Mouse (Mus musculus): ENCODE measurements around the gene Rabep2. TPM values are rescaled to one million over a fixed set of nuclear protein-coding genes. Genes with fewer than 3 reads are reported as not detected.
"Not testable (repeated sequence)": the region's sequence is repeated elsewhere in the genome, so short reads cannot be mapped to it uniquely, and the experiment has no call there.

The Rabep2 gene
- polyA plus RNA-seq, 1 experiment from 2014 or later: 15.6 TPM

GRCm38 (mm10) chr7:126402518-126402917 is 26.0 kb upstream of the Rabep2 start:
- DNase-seq (ENCODE audit: low spot score); H3K27me3 ChIP-seq (replicated peaks; ENCODE audit: control insufficient read depth, insufficient read depth, low read length); H3K4me2 ChIP-seq; ATAC-seq (replicated peaks; ENCODE audit: low FRiP score); H3K36me3 ChIP-seq (ENCODE audit: control insufficient read depth, insufficient read depth, low read length); H3K4me1 ChIP-seq (replicated peaks; ENCODE audit: control insufficient read depth, insufficient read depth, low read length); H3K9me3 ChIP-seq (ENCODE audit: control insufficient read depth, low read length); H3K4me3 ChIP-seq (ENCODE audit: low read depth, low read length); H3K9ac ChIP-seq (ENCODE audit: low read depth, low read length); H3K27ac ChIP-seq (ENCODE audit: low read depth, low read length): not testable (repeated sequence)
- 75% methylated on average over 8 of the region's 8 CpGs for WGBS

DNA sequence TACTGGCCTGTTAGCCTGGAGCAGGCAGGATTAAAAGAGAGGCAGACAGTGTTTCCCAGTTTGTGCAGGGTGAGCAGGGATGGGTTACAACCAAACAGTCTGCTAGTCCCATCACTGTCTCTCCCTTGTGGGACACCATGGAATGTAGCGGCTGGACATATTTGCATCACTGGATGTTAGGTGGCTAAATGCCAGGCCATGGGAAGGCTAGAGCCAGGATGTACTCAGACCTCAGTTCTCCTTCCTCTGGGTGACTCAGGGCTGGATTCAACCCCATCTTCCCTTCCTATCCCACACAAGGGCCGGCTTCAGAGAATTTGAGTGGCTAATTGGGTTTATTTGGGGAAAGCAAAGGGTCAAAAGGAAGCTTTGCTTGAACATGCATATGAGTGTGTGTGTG is 19.9 kb upstream of the Rabep2 start:
- H3K27ac ChIP-seq (ENCODE audit: low read depth, low read length): no peak overlapping the region
- peaks cover 6% of the 10 kb centered on the region; the same call in 1 of the 2 replicates for H3K27me3 ChIP-seq (replicated peaks; ENCODE audit: control insufficient read depth, insufficient read depth, low read length)
- 79% methylated on average over 2 of the region's 2 CpGs for WGBS
- DNase-seq (ENCODE audit: low spot score): no peak
- H3K9ac ChIP-seq (ENCODE audit: low read depth, low read length): no peak overlapping the region
- H3K36me3 ChIP-seq (ENCODE audit: control insufficient read depth, insufficient read depth, low read length): no peaks in the 10 kb centered on the region
- no peak overlapping the region for H3K4me3 ChIP-seq (ENCODE audit: low read depth, low read length)
- no peak overlapping the region for H3K4me2 ChIP-seq
- H3K4me1 ChIP-seq (replicated peaks; ENCODE audit: control insufficient read depth, insufficient read depth, low read length): no peaks in the 10 kb centered on the region
- no peaks in the 10 kb centered on the region for H3K9me3 ChIP-seq (ENCODE audit: control insufficient read depth, low read length)
- no peak for ATAC-seq (replicated peaks; ENCODE audit: low FRiP score)

GRCm38 (mm10) chr7:126411061-126411460 is 17.5 kb upstream of the Rabep2 start:
- no peak overlapping the region for H3K4me2 ChIP-seq
- H3K4me3 ChIP-seq (ENCODE audit: low read depth, low read length): no peak overlapping the region
- H3K4me1 ChIP-seq (replicated peaks; ENCODE audit: control insufficient read depth, insufficient read depth, low read length): no peaks in the 10 kb centered on the region
- ATAC-seq (replicated peaks; ENCODE audit: low FRiP score) (no peak), DNase-seq (ENCODE audit: low spot score) (no peak)
- H3K9me3 ChIP-seq (ENCODE audit: control insufficient read depth, low read length): no peaks in the 10 kb centered on the region
- 80% methylated on average over 4 of the region's 4 CpGs for WGBS
- no peak overlapping the region for H3K9ac ChIP-seq (ENCODE audit: low read depth, low read length)
- no peaks in the 10 kb centered on the region for H3K36me3 ChIP-seq (ENCODE audit: control insufficient read depth, insufficient read depth, low read length)
- H3K27ac ChIP-seq (ENCODE audit: low read depth, low read length): no peak overlapping the region
- peaks cover 6% of the 10 kb centered on the region; the same call in 1 of the 2 replicates for H3K27me3 ChIP-seq (replicated peaks; ENCODE audit: control insufficient read depth, insufficient read depth, low read length)

DNA sequence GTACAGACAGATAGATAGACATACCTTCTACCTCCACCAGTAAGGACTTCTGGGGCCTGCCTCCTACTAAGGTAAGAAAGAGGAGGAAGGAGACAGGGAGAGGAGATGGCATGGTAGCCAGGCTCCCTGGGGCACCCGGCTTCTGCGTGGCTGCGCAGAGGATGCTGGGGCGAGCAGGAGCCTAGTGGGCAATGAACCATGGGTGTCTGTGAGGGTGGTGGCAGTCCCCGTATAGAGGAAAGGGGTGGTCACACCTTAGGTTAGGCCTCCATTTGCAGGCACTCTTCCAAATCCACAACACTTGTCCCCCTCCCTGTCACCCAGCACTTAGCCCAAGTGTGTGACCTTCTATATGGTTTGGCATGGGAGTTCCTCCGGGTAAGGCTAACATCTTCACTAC is 13.8 kb upstream of the Rabep2 start, which contains the start of gene Cd19:
Cd19 (minus strand) TSS at position 165 of the 400 bp plus-strand sequence.
- Histone ChIP-seq H3K4me3 (ENCODE audit: low read depth, low read length) (no peak within 1 kb of the TSS), H3K9me3 (ENCODE audit: control insufficient read depth, low read length) (no peaks in the 10 kb centered on the region), H3K9ac (ENCODE audit: low read depth, low read length) (no peak within 1 kb of the TSS), H3K4me1 (replicated peaks; ENCODE audit: control insufficient read depth, insufficient read depth, low read length) (no peaks in the 10 kb centered on the region), H3K27me3 (replicated peaks; ENCODE audit: control insufficient read depth, insufficient read depth, low read length) (0 out of 2 replicates have a peak, but pooled peaks cover 3% of the 10 kb centered on the region), H3K27ac (ENCODE audit: low read depth, low read length) (no peak within 1 kb of the TSS), H3K36me3 (ENCODE audit: control insufficient read depth, insufficient read depth, low read length) (no peaks in the 10 kb centered on the region), H3K4me2 (no peak within 1 kb of the TSS)
- WGBS: 91% methylated on average over 6 of the region's 6 CpGs
- ATAC-seq (replicated peaks; ENCODE audit: low FRiP score) (no peak), DNase-seq (ENCODE audit: low spot score) (no peak)

DNA sequence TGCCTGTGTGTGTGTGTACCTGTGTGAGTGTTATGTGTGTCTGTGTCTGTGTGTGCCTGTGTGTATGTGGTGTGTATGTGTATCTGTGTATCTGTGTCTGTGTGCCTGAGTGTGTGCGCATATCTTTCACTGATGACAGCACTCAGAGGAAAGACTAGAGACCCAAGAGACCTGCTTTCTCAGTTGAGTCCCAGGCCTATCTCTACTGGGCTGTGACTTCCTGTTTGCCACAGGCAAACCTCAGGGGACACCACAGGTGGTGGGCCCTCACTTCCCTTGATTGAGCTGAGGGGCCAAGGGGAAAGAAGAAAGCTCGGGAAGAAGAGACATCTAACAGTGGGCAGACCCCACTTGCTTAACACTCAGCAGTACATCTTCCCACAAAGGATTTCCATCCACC is 11.9 kb upstream of the Rabep2 start:
- Histone ChIP-seq H3K36me3 (ENCODE audit: control insufficient read depth, insufficient read depth, low read length) (no peaks in the 10 kb centered on the region), H3K4me2 (no peak overlapping the region), H3K4me1 (replicated peaks; ENCODE audit: control insufficient read depth, insufficient read depth, low read length) (no peaks in the 10 kb centered on the region), H3K9me3 (ENCODE audit: control insufficient read depth, low read length) (no peaks in the 10 kb centered on the region), H3K27me3 (replicated peaks; ENCODE audit: control insufficient read depth, insufficient read depth, low read length) (no peaks in the 10 kb centered on the region), H3K9ac (ENCODE audit: low read depth, low read length) (no peak overlapping the region), H3K4me3 (ENCODE audit: low read depth, low read length) (no peak overlapping the region), H3K27ac (ENCODE audit: low read depth, low read length) (no peak overlapping the region)
- DNase-seq (ENCODE audit: low spot score): no peak
- 52% methylated on average over 2 of the region's 2 CpGs for WGBS
- no peak for ATAC-seq (replicated peaks; ENCODE audit: low FRiP score)

DNA sequence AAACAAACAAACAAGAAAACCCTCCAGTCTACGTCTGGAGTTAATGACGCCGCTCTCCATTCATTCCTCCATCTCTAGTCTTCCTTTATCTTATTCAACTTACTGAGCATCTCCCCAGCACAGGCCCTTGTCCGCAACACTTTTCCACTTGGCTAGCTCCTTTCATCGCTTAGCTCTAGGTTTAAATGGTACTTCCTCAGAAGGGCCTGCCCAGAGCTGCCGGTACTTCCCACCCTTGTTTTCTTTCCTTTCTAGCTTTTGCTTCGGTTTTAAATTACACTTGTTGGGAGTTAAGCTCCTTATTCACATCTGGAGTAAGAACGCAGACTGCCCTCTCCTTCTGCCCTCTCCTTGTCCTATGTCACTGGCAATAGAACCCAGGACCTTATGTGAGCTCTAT is 11.5 kb upstream of the Rabep2 start:
- DNase-seq (ENCODE audit: low spot score) (no peak), ATAC-seq (replicated peaks; ENCODE audit: low FRiP score) (no peak)
- Histone ChIP-seq H3K4me1 (replicated peaks; ENCODE audit: control insufficient read depth, insufficient read depth, low read length) (no peaks in the 10 kb centered on the region), H3K27me3 (replicated peaks; ENCODE audit: control insufficient read depth, insufficient read depth, low read length) (no peaks in the 10 kb centered on the region), H3K36me3 (ENCODE audit: control insufficient read depth, insufficient read depth, low read length) (no peaks in the 10 kb centered on the region), H3K27ac (ENCODE audit: low read depth, low read length) (no peak overlapping the region), H3K4me3 (ENCODE audit: low read depth, low read length) (no peak overlapping the region), H3K4me2 (no peak overlapping the region), H3K9me3 (ENCODE audit: control insufficient read depth, low read length) (no peaks in the 10 kb centered on the region), H3K9ac (ENCODE audit: low read depth, low read length) (no peak overlapping the region)
- 57% methylated on average over 8 of the region's 8 CpGs for WGBS

DNA sequence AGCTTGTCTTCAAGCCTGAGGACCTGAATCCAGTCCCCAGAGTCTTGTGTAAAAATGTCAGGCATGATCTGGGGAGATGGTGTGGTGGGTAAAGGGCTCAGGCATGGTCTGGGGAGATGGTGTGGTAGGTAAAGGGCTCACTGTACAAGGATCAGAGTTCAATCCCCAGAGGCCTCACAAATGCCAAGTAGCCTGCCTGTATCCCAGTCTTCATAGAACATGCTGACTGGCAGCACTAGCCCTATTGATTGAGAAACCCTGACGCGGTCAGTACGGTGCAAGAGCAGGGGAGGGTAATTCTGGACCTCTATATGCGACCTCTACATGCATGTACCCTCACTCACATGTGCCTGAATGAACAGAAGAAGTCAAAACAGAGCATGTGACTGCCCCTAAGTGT is 11.0 kb upstream of the Rabep2 start:
- DNase-seq (ENCODE audit: low spot score) (no peak), ATAC-seq (replicated peaks; ENCODE audit: low FRiP score) (no peak)
- H3K4me3 ChIP-seq (ENCODE audit: low read depth, low read length): no peak overlapping the region
- H3K36me3 ChIP-seq (ENCODE audit: control insufficient read depth, insufficient read depth, low read length): no peaks in the 10 kb centered on the region
- no peak overlapping the region for H3K27ac ChIP-seq (ENCODE audit: low read depth, low read length)
- no peak overlapping the region for H3K4me2 ChIP-seq
- H3K9ac ChIP-seq (ENCODE audit: low read depth, low read length): no peak overlapping the region
- no peaks in the 10 kb centered on the region for H3K27me3 ChIP-seq (replicated peaks; ENCODE audit: control insufficient read depth, insufficient read depth, low read length)
- H3K9me3 ChIP-seq (ENCODE audit: control insufficient read depth, low read length): no peaks in the 10 kb centered on the region
- WGBS: 80% methylated on average over 4 of the region's 4 CpGs
- no peaks in the 10 kb centered on the region for H3K4me1 ChIP-seq (replicated peaks; ENCODE audit: control insufficient read depth, insufficient read depth, low read length)

DNA sequence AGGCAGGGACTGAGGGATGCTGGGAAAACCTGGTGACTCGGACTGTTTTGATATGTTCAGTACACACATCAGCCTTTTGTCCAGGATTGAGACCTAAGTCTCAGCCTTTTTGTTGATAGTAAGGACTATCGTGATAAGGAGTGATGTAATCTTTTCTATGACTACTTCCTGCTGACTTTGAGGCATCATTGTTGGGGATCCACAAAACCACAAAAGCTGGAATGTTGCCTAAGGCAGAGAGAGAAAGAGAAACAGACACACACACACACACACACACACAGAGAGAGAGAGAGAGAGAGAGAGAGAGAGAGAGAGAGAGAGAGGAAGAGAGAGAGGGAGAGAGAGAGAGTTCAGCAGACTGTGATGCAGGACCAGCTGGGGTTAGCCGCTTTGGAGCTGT is 10.1 kb upstream of the Rabep2 start:
- Histone ChIP-seq H3K9ac (ENCODE audit: low read depth, low read length) (no peak overlapping the region), H3K36me3 (ENCODE audit: control insufficient read depth, insufficient read depth, low read length) (no peaks in the 10 kb centered on the region), H3K27me3 (replicated peaks; ENCODE audit: control insufficient read depth, insufficient read depth, low read length) (no peaks in the 10 kb centered on the region), H3K4me2 (no peak overlapping the region), H3K27ac (ENCODE audit: low read depth, low read length) (no peak overlapping the region), H3K9me3 (ENCODE audit: control insufficient read depth, low read length) (no peaks in the 10 kb centered on the region), H3K4me1 (replicated peaks; ENCODE audit: control insufficient read depth, insufficient read depth, low read length) (no peaks in the 10 kb centered on the region), H3K4me3 (ENCODE audit: low read depth, low read length) (no peak overlapping the region)
- 65% methylated on average over 3 of the region's 3 CpGs for whole genome bisulfite sequencing
- no peak for DNase-seq (ENCODE audit: low spot score)
- ATAC-seq (replicated peaks; ENCODE audit: low FRiP score): no peak

DNA sequence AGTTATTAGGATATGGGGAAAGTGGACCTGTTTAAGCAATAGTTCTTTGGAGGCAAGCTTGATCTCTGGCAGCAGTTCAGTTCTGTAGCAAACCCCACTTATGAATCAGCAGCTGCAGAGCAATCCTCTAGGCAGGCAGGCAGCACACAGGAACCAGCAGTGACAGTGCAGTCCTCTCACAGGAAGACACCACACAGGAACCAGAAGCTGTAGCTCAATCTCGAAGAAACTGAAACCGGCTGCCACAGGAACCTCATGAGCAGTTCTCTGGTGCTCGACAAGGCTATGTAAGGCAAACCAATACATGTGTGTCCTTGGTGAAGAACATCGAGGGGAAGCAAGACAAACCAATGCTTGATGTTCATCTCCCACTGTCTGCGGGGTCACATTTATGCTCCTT is 6.8 kb upstream of the Rabep2 start:
- WGBS: 70% methylated on average over 5 of the region's 5 CpGs
- Histone ChIP-seq H3K9me3 (ENCODE audit: control insufficient read depth, low read length) (0 out of 2 replicates have a peak, but pooled peaks cover 3% of the 10 kb centered on the region), H3K27ac (ENCODE audit: low read depth, low read length) (no peak overlapping the region), H3K36me3 (ENCODE audit: control insufficient read depth, insufficient read depth, low read length) (no peaks in the 10 kb centered on the region), H3K4me3 (ENCODE audit: low read depth, low read length) (no peak overlapping the region), H3K4me2 (no peak overlapping the region), H3K4me1 (replicated peaks; ENCODE audit: control insufficient read depth, insufficient read depth, low read length) (no peaks in the 10 kb centered on the region), H3K27me3 (replicated peaks; ENCODE audit: control insufficient read depth, insufficient read depth, low read length) (no peaks in the 10 kb centered on the region), H3K9ac (ENCODE audit: low read depth, low read length) (no peak overlapping the region)
- DNase-seq (ENCODE audit: low spot score) (no peak), ATAC-seq (replicated peaks; ENCODE audit: low FRiP score) (no peak)
